Mouse (Mus musculus): Measurements from ENCODE around the gene Gm4131.

DNA sequence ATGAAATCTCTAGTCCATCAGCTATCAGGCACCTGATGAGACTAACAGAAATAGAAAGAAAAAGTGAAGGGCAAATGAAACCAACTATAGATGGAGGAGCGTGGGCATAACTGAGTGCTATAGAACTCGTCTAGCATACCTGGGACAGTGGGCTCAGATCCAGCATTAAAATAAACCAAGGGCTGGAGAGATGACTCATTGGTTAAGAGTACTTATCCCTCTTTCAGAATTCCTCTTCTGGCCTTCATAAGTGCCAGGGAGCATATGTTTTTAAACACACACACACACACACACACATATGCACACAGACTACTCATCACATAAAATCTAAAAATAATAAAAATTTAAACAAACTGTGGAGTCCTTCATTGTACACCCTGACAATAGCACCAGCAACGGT lies 43.2 kb upstream of the Gm4131 start:
- TF ChIP-seq USF1 (IDR thresholded peaks at IDR 0.05; ENCODE audit: low read depth) (no peak), MAX (IDR thresholded peaks at IDR 0.05) (no peak), CTCF (IDR thresholded peaks at IDR 0.05; ENCODE audit: control insufficient read depth, insufficient read depth, insufficient read length) (no peak), MYOG (IDR thresholded peaks at IDR 0.05; ENCODE audit: control insufficient read depth, extremely low read depth, insufficient read length) (no peak), FOSL1 (IDR thresholded peaks at IDR 0.05; ENCODE audit: insufficient read depth, low read length, poor library complexity, severe bottlenecking) (no peak), MYOD1 (IDR thresholded peaks at IDR 0.05; ENCODE audit: control insufficient read depth, insufficient read length, low read depth) (no peak), CEBPB (IDR thresholded peaks at IDR 0.05; ENCODE audit: low read depth) (no peak)
